Mouse (Mus musculus) stomach, embryonic 14.5 days (tissue): ENCODE data around the gene Ly9. TPM values are rescaled to one million over a fixed set of nuclear protein-coding genes. Genes with fewer than 3 reads are reported as not detected.

Experiments
- ATAC-seq: fragments of 200-750 bp; cut with Nextera tagmentation; 2 replicates; pipeline ENCODE4 v1.8.0; 2017; ENCODE audit warnings: low read depth, moderate TSS enrichment; ENCODE audit not compliant: insufficient number of reproducible peaks, insufficient read depth, low FRiP score
- H3K27ac ChIP-seq: fragments of 300-500 bp; sonication (generic); 2 replicates; pipeline ENCODE4 v1.5.1; 2014; ENCODE audit warnings: mild to moderate bottlenecking, low read length, moderate library complexity, mixed read lengths
- H3K27me3 ChIP-seq: fragments of 300-500 bp; sonication (generic); 2 replicates; pipeline ENCODE4 v1.6.1; 2014; ENCODE audit warnings: low read length, control low read depth, mixed read lengths; ENCODE audit not compliant: control insufficient read depth, insufficient read depth
- H3K36me3 ChIP-seq: fragments of 300-500 bp; sonication (generic); 2 replicates; pipeline ENCODE4 v1.6.1; 2014; ENCODE audit warnings: mild to moderate bottlenecking, control low read depth, low read length, moderate library complexity, mixed read lengths; ENCODE audit not compliant: control insufficient read depth, insufficient read depth
- H3K4me1 ChIP-seq: fragments of 300-500 bp; sonication (generic); 2 replicates; pipeline ENCODE4 v1.6.1; 2014; ENCODE audit warnings: low read length, control low read depth, mixed read lengths; ENCODE audit not compliant: control insufficient read depth, insufficient read depth
- H3K4me2 ChIP-seq: fragments of 300-500 bp; sonication (generic); replicated peaks from 2 replicates; pipeline ENCODE4 v1.6.1; 2014; ENCODE audit warnings: low read depth, low read length, control low read depth
- H3K4me3 ChIP-seq: fragments of 300-500 bp; sonication (generic); 2 replicates; pipeline ENCODE4 v1.5.1; 2014; ENCODE audit warnings: low read depth, low read length, control low read depth
- H3K9ac ChIP-seq: fragments of 300-500 bp; sonication (generic); replicated peaks from 2 replicates; pipeline ENCODE4 v1.6.1; 2014; ENCODE audit warnings: low read depth, mild to moderate bottlenecking, control low read depth, low read length, moderate library complexity, mixed read lengths
- H3K9me3 ChIP-seq: fragments of 300-500 bp; sonication (generic); 2 replicates; pipeline ENCODE4 v1.6.1; 2016; ENCODE audit warnings: low read depth, low read length, control low read depth; ENCODE audit not compliant: control insufficient read depth
- WGBS: fragments of 180-500 bp; shearing (Covaris S2); extraction: QIAGEN DNeasy Blood & Tissue Kit; methylation state at CpG from one replicate; pipeline ENCODE4 v1.1.7; 2014; 5-methylcytosine and 5-hydroxymethylcytosine counted together
- polyA plus RNA-seq: library from polyadenylated mRNA; unstranded; fragments of >200 nt; fragmentation: Nextera tagmentation; extraction: Ambion mirVana; gene quantifications from 2 replicates; pipeline ENCODE4 v1.2.1, GENCODE M21; 2014

Gene Ly9
- polyA plus RNA-seq, 1 experiment from 2014 or later, result not detected

- no peak overlapping the region for H3K4me2 ChIP-seq
- no peak overlapping the region for H3K27ac ChIP-seq
- no peak for ATAC-seq
- 22% methylated on average over 8 of the region's 8 CpGs for WGBS
- no peak overlapping the region for H3K4me3 ChIP-seq
- no peak overlapping the region for H3K9ac ChIP-seq
- H3K4me1 ChIP-seq, result no peaks in the 10 kb centered on the region
- no peaks in the 10 kb centered on the region for H3K27me3 ChIP-seq
- no peaks in the 10 kb centered on the region for H3K36me3 ChIP-seq
- no peaks in the 10 kb centered on the region for H3K9me3 ChIP-seq
Observed at GRCm38 (mm10) chr1:171566777-171567176, 40.4 kb downstream of the Ly9 start.

- 60% methylated on average over 4 of the region's 4 CpGs for WGBS
- Histone ChIP-seq H3K4me2 (no peak overlapping the region), H3K4me1 (no peaks in the 10 kb centered on the region), H3K4me3 (no peak overlapping the region), H3K9ac (no peak overlapping the region), H3K9me3 (no peaks in the 10 kb centered on the region), H3K27ac (no peak overlapping the region), H3K36me3 (no peaks in the 10 kb centered on the region), H3K27me3 (no peaks in the 10 kb centered on the region)
- no peak for ATAC-seq
Observed at GRCm38 (mm10) chr1:171565888-171566287, 41.3 kb downstream of the Ly9 start.

- Histone ChIP-seq H3K4me1 (no peaks in the 10 kb centered on the region), H3K4me3 (no peak overlapping the region), H3K4me2 (no peak overlapping the region), H3K27ac (no peak overlapping the region), H3K9me3 (no peaks in the 10 kb centered on the region), H3K9ac (no peak overlapping the region), H3K36me3 (no peaks in the 10 kb centered on the region), H3K27me3 (no peaks in the 10 kb centered on the region)
- ATAC-seq, result peak; percentile 62; the same call in 1 of the 2 replicates
- WGBS, result 63% methylated on average over 3 of the region's 3 CpGs
Observed at GRCm38 (mm10) chr1:171564247-171564646, 43.0 kb downstream of the Ly9 start.

DNA sequence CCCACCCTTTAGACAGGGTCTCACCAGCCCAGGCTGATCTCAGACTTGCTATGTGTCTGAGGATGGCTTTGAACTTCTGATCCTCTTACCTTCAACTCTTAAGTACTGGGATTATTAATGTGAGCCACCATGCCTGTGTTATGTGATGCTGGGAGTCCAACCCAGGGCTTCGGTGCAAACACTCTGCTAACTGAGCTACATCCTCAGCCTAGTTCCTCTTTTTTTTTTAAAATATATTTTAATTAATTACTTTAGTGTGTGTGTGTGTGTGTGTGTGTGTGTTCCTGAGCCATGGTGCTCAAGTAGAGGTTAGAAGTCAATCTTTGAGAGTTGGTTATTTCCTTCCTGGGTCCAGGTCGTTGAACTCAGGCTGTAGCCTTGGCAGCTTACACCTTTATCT is 44.2 kb downstream of the Ly9 start:
- WGBS, result 72% methylated on average over 2 of the region's 2 CpGs
- H3K27me3 ChIP-seq, result no peaks in the 10 kb centered on the region
- H3K27ac ChIP-seq, result no peak overlapping the region
- H3K4me2 ChIP-seq, result no peak overlapping the region
- H3K9me3 ChIP-seq, result no peaks in the 10 kb centered on the region
- H3K36me3 ChIP-seq, result no peaks in the 10 kb centered on the region
- H3K4me3 ChIP-seq, result no peak overlapping the region
- ATAC-seq, result no peak
- no peaks in the 10 kb centered on the region for H3K4me1 ChIP-seq
- no peak overlapping the region for H3K9ac ChIP-seq

DNA sequence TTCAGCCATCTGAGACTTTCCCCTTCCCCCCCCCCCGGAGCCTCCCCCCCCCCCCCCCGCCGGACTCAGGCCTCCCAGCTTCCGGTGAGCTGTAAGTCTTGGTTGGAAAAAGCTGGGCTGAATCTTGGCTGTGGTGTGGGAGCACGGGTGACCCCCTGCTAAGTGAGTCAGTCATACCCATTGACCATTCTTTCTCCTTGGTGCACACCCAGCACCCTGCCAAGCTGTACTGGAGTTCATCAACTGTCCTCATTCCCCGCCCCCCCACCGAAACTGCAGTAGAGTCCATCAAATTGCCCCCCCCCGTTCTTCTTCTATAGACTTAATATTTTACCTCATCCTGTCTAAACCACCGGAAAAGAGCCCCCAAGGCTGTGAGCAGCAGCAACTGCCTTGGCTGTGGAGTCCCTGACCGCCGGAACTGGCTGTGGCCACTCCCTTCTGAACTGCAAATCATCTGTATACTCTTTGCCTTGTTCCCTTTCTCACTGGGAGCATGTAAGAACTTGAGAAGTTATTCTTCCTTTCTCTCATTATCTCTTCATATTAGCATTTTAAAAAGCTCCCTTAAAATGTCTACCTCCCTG is 45.5 kb downstream of the Ly9 start:
- 59% methylated on average over 8 of the region's 11 CpGs for WGBS
- H3K4me3 ChIP-seq, result no peak overlapping the region
- no peak for ATAC-seq

GRCm38 (mm10) chr1:171561200-171561599 is 46.0 kb downstream of the Ly9 start:
- no peak overlapping the region for H3K4me3 ChIP-seq
- no peaks in the 10 kb centered on the region for H3K4me1 ChIP-seq
- no peaks in the 10 kb centered on the region for H3K9me3 ChIP-seq
- ATAC-seq, result no peak
- no peaks in the 10 kb centered on the region for H3K36me3 ChIP-seq
- 93% methylated on average over 1 of the region's 1 CpGs for WGBS
- H3K9ac ChIP-seq, result no peak overlapping the region
- H3K4me2 ChIP-seq, result no peak overlapping the region
- no peaks in the 10 kb centered on the region for H3K27me3 ChIP-seq
- H3K27ac ChIP-seq, result no peak overlapping the region

More for the DNA sequence above, 45.5 kb downstream of the Ly9 start:
- H3K27me3 ChIP-seq, result no peaks in the 10 kb centered on the region
- H3K4me2 ChIP-seq, result no peak overlapping the region
- no peak overlapping the region for H3K27ac ChIP-seq
- no peaks in the 10 kb centered on the region for H3K9me3 ChIP-seq
- no peaks in the 10 kb centered on the region for H3K4me1 ChIP-seq
- no peak overlapping the region for H3K9ac ChIP-seq
- H3K36me3 ChIP-seq, result no peaks in the 10 kb centered on the region

DNA sequence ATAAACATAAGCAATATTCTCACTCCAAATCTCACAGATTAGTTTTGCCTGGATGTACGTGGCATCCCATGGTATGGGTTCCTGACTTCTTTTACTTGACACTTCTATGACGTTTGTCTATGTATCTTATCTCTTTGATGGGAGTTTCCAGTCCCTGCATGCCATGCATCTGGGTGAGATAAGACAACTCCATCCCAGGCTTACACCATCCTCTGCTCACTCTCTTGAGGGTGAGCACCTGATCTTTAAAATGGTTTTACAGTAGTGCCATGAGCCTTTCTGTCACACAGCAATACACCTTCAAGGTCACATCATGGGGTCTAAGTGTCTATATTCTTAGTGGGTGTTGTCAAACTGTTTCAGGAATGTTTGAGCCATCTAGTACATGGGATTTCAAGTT is 46.9 kb downstream of the Ly9 start:
- Histone ChIP-seq H3K4me2 (no peak overlapping the region), H3K27me3 (no peaks in the 10 kb centered on the region), H3K36me3 (no peaks in the 10 kb centered on the region), H3K4me3 (no peak overlapping the region), H3K9me3 (no peaks in the 10 kb centered on the region), H3K4me1 (no peaks in the 10 kb centered on the region), H3K27ac (no peak overlapping the region), H3K9ac (no peak overlapping the region)
- no peak for ATAC-seq
- WGBS, result 64% methylated on average over 2 of the region's 2 CpGs

GRCm38 (mm10) chr1:171558898-171559297 is 48.3 kb downstream of the Ly9 start, which contains the start of gene Cd244a:
Cd244a (plus strand) TSS chr1:171559193.
- WGBS, result 77% methylated on average over 4 of the region's 4 CpGs
- Histone ChIP-seq H3K9me3 (no peaks in the 10 kb centered on the region), H3K4me2 (no peak within 1 kb of the TSS), H3K4me3 (no peak within 1 kb of the TSS), H3K27ac (no peak within 1 kb of the TSS), H3K9ac (no peak within 1 kb of the TSS), H3K36me3 (no peaks in the 10 kb centered on the region), H3K4me1 (no peaks in the 10 kb centered on the region), H3K27me3 (no peaks in the 10 kb centered on the region)
- ATAC-seq, result no peak

GRCm38 (mm10) chr1:171558407-171558806 is 48.8 kb downstream of the Ly9 start:
- Histone ChIP-seq H3K4me3 (no peak overlapping the region), H3K36me3 (no peaks in the 10 kb centered on the region), H3K4me1 (no peaks in the 10 kb centered on the region), H3K9me3 (no peaks in the 10 kb centered on the region), H3K27ac (no peak overlapping the region), H3K27me3 (no peaks in the 10 kb centered on the region), H3K4me2 (no peak overlapping the region), H3K9ac (no peak overlapping the region)
- WGBS, result 69% methylated on average over 6 of the region's 6 CpGs
- no peak for ATAC-seq
